Mouse (Mus musculus): ENCODE measurements around the gene Hdgfl2.
"Not testable (repeated sequence)": the region's sequence is repeated elsewhere in the genome, so short reads cannot be mapped to it uniquely, and the experiment has no call there.

Gene Hdgfl2

GRCm38 (mm10) chr17:56057381-56058120 is 21.9 kb upstream of the Hdgfl2 start:
- DNase-seq (ENCODE audit: low read depth in 1 of 2, low spot score in 2 of 2) = no peak

GRCm38 (mm10) chr17:56062081-56062480 is 17.4 kb upstream of the Hdgfl2 start:
- no peak for DNase-seq (ENCODE audit: low read depth in 1 of 2, low spot score in 2 of 2)

- DNase-seq (ENCODE audit: low read depth in 1 of 2, low spot score in 2 of 2) = not testable (repeated sequence)
Observed at GRCm38 (mm10) chr17:56065715-56066114, 13.7 kb upstream of the Hdgfl2 start.

DNA sequence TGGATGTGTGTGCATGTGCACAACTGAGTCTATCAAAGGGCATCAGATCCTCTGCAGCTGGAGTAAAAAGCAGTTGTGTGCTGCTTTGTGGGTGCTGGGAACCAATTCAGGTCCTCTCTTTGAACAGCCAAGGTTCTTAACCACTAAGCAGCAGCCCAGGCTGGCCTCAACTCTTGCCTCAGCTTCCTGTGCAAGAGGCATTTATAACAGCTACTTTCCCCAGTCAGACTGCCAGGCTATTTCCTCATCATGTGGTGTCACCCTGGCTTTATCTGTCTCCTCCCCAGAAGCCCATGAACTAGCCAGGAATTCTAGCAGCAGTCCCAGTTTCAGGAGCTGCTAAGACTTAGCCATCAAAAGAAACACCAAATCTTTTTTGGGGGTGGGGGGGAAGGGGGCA is 13.0 kb upstream of the Hdgfl2 start:
- no peak for DNase-seq (ENCODE audit: low read depth in 1 of 2, low spot score in 2 of 2)

GRCm38 (mm10) chr17:56069066-56069465 is 10.4 kb upstream of the Hdgfl2 start:
- no peak for DNase-seq (ENCODE audit: low read depth in 1 of 2, low spot score in 2 of 2)

DNA sequence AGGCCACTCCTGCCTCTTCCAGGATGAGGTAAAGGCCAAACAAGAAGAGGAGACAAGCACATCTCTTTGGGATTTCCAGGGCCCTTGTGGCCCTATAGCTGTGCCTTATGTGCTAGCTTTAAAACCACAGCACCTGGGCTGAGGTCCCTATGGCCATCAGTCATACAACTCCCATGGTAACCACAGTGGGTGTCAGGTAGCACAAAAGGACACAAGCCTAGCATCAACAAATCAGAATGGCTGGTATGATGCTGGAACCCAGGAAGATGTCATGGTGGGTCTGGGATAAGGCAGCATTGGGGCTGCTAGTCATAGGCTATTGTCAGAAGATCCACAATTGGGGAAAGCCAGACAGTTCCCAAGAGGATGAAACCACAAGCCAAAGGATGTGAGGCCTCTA is 8.3 kb upstream of the Hdgfl2 start:
- no peak for DNase-seq (ENCODE audit: low read depth in 1 of 2, low spot score in 2 of 2)

- DNase-seq (ENCODE audit: low read depth in 1 of 2, low spot score in 2 of 2) = no peak
Observed at GRCm38 (mm10) chr17:56072243-56072642, 7.2 kb upstream of the Hdgfl2 start.

GRCm38 (mm10) chr17:56074097-56074826 is 5.2 kb upstream of the Hdgfl2 start:
- DNase-seq (ENCODE audit: low read depth in 1 of 2, low spot score in 2 of 2) = peak; percentile 52 to 78

- DNase-seq (ENCODE audit: low read depth in 1 of 2, low spot score in 2 of 2) = peak; percentile 92 to 93
Observed at GRCm38 (mm10) chr17:56074827-56075208, 4.6 kb upstream of the Hdgfl2 start, which contains the start of gene Ubxn6. Ubxn6 (minus strand) TSS chr17:56075028.

- no peak for DNase-seq (ENCODE audit: low read depth in 1 of 2, low spot score in 2 of 2)
Observed at GRCm38 (mm10) chr17:56077523-56077922, 1.9 kb upstream of the Hdgfl2 start.

- DNase-seq (ENCODE audit: low read depth in 1 of 2, low spot score in 2 of 2) = not testable (repeated sequence)
Observed at GRCm38 (mm10) chr17:56078361-56078760, 1.1 kb upstream of the Hdgfl2 start.

- DNase-seq (ENCODE audit: low read depth in 1 of 2, low spot score in 2 of 2) = peak in 1 of 2 experiments; percentile 8
Observed at GRCm38 (mm10) chr17:56079921-56080320, 487 bp downstream of the Hdgfl2 start.

DNA sequence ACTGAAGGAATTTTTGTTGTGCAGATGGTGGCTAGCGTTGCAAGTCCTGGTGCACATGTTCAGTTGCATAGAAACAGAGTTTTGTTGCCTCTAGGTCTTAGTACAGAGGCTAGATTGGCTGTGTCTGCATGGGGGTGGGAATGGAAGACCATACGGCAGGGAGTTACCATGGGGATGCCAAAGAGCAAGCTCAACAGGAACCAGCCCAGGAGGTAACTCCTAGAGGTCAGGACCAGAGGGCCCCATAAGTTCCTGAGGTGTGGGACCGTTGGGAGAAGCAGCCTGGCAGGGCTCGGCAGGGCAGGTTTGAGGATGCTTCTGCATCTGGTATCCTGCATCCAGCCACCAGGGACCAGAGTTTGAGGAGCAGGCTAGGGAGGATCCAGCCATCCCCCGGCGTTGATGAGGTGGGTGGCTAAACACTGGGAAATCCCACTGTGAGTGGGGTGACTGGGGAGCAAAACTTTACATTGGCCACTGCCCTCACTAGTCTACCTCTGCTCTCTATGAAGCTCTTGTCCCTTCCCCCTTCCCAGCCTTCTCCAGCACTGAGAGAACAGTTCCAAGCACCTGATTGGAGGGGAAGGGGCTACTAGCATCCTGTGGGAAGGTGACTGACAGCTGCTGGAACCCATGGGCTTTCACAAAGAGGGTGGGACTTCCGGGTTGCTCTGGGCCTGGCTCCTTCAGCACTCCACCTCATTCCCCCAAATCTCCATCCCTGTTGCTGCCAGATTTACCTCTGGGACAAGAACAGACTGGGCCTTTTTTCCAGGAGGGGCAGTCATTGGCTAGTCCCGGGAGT is 1.5 kb downstream of the Hdgfl2 start:
- no peak for DNase-seq (ENCODE audit: low read depth in 1 of 2, low spot score in 2 of 2)

DNA sequence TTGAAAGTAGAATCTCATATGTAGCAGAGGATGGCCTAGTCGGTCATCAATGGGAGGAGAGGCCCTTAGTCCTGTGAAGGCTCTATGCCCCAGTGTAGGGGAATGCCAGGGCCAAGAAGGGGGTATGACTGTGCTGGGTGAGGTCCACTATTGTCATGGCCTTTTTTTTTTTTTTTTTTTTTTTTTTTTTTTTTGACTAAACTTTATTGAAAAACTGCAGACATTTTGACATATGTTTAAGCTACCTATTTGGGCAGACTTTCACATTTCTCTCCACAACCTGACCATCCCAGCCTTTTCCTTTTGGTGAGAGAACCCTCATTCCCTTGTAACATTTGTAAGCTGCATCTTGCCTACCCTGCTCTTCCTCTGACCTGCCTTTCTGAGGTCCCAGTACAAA is 12.9 kb downstream of the Hdgfl2 start:
- no peak for DNase-seq (ENCODE audit: low read depth in 1 of 2, low spot score in 2 of 2)

GRCm38 (mm10) chr17:56092794-56093193 is 13.4 kb downstream of the Hdgfl2 start:
- DNase-seq (ENCODE audit: low read depth in 1 of 2, low spot score in 2 of 2) = no peak

DNA sequence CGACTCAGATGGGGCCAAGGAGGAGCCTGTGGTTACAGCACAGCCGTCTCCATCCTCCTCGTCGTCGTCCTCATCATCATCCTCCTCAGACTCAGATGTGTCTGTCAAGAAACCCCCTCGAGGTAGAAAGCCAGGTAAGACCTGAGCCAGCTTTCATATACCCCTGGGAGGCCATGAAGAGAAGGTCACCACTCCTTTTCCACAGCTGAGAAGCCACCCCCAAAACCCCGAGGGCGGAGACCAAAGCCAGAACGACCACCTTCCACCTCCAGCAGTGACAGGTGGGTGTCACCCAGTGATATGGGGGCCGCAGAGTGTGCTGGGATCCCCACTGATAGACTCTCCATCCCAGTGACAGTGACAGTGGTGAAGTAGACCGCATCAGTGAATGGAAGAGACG is 17.4 kb downstream of the Hdgfl2 start:
- no peak for DNase-seq (ENCODE audit: low read depth in 1 of 2, low spot score in 2 of 2)

DNA sequence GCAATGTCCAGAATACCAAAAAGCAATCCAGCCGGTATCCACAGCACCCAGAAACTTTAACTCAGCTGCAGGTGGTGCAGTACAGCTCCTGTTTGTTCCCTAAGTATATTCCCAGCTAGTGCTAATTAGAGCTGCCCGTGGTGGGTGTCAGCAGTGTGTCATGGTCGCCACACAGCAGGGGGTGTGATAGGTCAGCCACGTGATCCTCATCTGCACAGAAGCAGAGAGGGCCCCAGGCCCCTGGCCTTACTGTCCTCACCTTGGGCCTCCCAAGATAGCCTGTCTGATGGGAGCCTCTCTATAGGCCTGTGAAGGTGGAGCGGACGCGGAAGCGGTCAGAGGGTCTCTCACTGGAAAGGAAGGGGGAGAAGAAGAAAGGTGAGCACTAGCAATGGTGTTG is 18.7 kb downstream of the Hdgfl2 start:
- no peak for DNase-seq (ENCODE audit: low read depth in 1 of 2, low spot score in 2 of 2)

- DNase-seq (ENCODE audit: low read depth in 1 of 2, low spot score in 2 of 2) = no peak
Observed at GRCm38 (mm10) chr17:56098711-56099572, 19.5 kb downstream of the Hdgfl2 start.

- DNase-seq (ENCODE audit: low read depth in 1 of 2, low spot score in 2 of 2) = no peak
Observed at GRCm38 (mm10) chr17:56100811-56101210, 21.4 kb downstream of the Hdgfl2 start.

- no peak for DNase-seq (ENCODE audit: low read depth in 1 of 2, low spot score in 2 of 2)
Observed at GRCm38 (mm10) chr17:56102158-56102557, 22.7 kb downstream of the Hdgfl2 start.

DNA sequence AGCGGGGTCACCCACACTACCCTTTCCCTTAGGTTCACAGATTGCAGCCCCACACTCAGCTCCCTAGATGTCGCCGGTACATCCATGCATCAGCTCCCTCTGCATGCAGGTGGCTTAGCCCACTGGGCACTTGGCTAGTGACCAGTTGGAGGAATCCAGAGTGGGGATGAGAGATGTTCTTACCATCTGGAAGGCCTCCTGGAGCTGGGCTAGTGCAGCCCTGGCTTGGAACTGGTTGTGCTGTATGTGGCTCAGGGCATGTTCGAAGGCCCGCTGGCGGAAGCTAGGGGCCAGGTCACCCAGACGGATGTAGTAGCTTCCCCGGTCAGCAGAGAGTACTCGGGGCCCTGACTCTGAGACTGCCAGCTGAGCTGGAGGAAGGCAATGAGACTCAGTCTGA is 23.5 kb downstream of the Hdgfl2 start:
- no peak for DNase-seq (ENCODE audit: low read depth in 1 of 2, low spot score in 2 of 2)
